Mouse (Mus musculus): ENCODE data around the gene Gm973.

Gene Gm973

DNA sequence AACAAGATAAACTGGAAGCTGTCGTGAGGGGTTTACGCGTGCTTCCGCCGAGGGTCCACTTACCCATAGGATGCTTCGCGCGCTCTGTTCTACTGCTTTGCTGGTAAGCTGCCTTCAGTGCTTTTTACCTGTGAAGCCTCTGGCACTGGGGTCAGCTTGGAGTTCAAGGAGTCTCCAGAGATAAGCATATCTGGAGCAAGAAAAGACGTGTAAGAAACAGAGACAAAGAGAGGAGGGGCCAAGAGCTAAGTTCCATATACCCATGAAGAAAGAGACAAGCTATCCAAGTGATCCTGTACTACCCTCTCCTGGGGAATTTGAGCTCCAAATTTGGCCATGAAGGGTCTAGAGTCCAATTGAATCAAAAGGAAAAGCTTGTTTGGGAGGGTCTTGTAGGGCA lies 24.5 kb upstream of the Gm973 start:
- no peak for DNase-seq (ENCODE audit: inconsistent age in 2 of 2, low spot score in 1 of 2)

DNA sequence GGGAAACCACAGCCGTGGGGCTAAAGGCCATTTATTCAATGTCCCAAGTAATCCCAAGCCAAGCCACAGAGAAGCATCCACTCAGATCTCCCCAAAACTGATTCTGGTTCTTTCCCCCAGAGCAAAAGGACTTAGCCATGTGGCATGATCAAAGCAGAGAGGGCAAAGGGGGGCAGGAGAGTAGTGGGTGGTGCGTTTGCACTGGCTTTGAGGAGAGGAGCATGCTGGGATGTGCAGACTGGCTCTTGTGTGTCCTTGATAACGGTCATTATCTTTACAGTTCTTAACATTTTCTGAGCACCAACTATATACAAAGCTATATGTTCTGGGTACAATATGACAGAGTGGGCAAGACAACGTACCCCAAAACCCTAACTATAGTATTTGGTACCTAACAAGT lies 23.6 kb upstream of the Gm973 start:
- DNase-seq (ENCODE audit: inconsistent age in 2 of 2, low spot score in 1 of 2): no peak

DNA sequence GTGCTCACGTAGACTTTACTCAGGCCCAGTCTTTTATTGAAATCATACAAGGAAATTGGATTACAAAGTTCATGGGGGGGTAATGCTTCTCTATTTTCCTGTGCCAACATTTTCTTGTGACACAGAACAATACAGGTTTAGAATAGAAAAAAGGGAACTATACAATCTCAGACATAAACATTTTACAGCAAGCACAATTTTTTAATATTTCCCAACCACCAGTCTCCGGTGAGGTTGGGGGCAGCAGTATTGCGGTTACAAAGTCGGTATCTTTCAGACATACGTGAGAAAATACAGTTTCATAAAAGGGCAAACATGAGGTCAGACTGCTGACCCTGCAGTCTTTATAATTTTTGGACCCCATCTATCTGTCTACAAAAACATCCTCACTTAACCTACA lies 20.1 kb upstream of the Gm973 start:
- DNase-seq (ENCODE audit: inconsistent age in 2 of 2, low spot score in 1 of 2): no peak

DNA sequence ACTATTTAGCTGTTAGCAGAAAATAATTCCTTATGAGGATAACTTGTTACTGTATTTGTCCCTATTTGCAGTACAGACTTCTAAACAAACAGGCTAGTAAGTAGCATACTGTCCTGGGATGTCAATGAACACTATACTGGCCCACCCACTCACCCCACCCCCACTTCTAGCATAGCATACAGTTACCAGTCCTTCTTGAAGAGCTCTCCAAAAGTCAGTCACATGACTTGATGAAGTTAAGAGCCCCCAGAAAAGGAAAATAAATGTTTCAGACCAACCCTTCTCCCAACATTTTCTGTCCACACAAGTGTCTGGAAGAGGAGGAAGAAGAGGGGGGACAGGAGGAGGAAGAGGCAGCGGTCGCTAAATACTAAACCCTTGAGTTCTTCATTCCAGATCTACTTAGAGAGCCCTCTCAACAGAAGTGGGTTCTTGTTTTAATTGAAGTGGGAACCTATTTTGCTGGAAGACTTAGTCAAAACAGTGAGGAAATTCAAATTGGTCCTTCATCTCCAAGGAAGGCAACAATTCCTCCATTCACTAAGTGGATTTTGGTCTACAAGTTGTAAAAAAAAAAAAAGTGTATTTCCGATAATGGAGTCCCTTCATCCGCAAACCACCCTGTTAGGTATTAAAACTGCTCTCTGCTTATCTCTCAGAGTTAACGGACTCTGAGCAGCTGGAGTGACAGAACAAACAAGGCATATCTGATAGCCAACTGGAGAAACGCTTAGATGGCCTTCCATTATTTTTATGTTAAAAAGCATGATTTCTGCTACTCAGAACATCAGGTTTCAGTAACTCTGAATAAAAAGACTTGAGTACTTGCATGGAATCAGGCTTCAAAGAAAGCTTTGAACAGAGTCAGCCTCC lies 18.1 kb upstream of the Gm973 start:
- no peak for DNase-seq (ENCODE audit: inconsistent age in 2 of 2, low spot score in 1 of 2)

DNA sequence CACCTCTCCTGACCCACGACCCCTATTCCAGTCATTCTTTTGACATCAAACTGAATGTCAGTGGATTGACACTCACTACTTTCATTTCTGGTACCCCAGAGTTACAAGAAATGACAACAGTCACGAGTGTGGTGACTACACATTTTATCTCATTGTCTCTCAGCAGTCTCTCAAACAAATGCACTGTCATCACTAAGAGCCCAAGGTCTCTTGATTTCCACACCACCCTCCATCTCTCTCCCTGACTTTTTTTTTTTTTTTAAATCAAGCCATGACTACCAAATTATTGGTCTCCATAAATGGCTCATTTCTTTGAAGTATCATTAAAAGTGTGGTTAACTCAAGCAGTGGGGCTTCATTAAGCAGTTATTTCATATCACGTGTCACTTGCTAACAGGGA lies 16.7 kb upstream of the Gm973 start:
- peak in 1 of 2 experiments; percentile 50 for DNase-seq (ENCODE audit: inconsistent age in 2 of 2, low spot score in 1 of 2)

DNA sequence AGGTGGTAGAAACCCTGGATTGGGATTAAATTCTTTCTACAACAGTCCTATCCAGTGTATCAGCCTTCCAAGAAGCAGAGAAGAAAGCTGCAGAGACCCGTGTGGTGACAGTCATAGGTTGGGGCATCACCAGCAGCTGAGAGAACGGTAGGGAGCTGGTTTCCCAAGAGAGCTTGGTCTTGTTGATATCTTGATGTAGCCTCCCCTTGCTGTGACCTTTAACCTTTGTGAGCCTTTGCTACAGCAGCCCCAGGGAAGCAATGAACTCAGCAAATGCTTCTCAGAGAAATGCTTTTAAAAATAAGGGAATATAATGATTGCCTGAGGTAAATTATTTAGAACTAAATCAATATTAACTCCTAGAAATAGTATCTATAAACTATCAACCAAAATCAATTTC lies 13.7 kb upstream of the Gm973 start:
- no peak for DNase-seq (ENCODE audit: inconsistent age in 2 of 2, low spot score in 1 of 2)

DNA sequence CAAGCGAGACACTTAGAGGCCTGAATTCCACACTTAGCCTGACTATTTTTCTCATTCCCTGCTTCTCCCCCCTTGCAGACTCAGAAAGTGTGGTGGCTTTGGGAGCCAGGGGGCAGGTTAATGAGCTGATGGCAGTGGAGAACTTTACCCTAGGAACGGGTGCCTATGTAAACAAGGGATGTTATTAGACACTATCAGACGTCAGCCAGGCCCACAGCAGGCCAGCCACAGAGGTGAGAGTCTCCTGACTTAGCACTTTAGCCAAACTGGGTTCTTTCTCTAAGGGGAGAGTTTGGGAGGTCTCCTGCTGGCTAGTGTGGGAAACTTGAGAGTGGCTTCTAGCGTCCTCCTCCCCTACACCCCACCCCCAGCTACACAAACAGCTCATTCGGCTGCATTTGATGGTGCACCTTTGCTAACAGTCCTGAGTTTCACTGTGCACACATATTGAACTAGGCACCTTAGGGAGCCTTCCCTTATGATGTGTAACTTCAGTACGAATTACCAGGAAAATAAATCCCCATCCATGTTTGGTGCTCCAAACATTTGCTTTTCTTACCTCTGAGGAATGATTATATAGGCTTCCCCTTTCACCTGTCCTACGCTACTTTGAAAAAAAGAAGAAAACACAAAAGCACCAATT lies 12.3 kb upstream of the Gm973 start:
- no peak for DNase-seq (ENCODE audit: inconsistent age in 2 of 2, low spot score in 1 of 2)

DNA sequence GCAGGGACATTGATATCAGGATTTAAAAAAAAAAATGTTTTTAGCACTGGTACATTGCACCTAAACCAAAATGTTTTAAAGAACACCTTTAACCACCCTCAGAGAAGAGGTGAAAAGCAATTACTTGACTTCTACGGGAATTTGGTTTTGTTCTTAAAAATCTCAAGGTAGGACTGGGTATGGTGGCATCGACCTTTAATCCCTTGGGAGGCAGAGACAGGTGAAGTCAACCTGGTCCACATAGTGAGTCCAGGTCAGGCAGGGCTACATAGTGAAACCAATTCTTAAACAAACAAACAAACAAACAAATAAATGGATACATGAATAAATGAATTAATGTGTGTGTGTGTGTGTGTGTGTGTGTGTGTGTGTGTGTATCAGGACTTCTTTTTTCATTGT lies 11.8 kb upstream of the Gm973 start:
- no peak for DNase-seq (ENCODE audit: inconsistent age in 2 of 2, low spot score in 1 of 2)

DNA sequence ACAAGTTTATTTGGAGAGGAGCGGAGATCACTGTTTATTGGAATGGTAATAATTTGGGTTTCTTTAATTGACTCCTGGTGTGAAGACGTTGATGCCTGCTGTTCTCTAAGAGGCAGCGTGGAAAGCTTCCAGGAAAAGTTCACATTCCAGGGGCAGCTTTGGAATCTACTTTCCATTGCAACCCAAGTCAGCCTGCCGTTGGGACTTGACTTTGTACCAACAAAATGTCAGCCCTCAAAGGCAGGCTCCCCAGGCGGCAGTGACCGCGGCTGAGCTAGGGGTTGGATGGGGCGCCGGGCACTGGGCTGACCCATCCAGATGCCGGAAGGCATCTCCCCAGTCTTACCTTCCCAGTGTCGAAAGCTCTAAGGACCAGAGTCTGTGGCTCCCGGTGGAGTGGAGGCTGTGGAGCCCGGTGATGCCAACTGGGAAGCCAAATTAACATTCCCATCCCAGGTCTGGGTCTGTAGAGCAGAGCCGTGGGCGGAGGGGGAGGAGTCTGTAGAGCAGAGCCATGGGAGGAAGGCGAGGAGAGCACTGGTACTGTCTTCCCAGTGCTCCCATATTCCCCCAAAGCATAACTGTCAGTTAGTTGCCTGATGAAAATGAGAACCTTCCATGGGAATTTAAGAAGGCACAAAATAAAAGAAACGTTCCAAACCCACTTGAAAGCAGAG lies 7.5 kb upstream of the Gm973 start:
- no peak for DNase-seq (ENCODE audit: inconsistent age in 2 of 2, low spot score in 1 of 2)

DNA sequence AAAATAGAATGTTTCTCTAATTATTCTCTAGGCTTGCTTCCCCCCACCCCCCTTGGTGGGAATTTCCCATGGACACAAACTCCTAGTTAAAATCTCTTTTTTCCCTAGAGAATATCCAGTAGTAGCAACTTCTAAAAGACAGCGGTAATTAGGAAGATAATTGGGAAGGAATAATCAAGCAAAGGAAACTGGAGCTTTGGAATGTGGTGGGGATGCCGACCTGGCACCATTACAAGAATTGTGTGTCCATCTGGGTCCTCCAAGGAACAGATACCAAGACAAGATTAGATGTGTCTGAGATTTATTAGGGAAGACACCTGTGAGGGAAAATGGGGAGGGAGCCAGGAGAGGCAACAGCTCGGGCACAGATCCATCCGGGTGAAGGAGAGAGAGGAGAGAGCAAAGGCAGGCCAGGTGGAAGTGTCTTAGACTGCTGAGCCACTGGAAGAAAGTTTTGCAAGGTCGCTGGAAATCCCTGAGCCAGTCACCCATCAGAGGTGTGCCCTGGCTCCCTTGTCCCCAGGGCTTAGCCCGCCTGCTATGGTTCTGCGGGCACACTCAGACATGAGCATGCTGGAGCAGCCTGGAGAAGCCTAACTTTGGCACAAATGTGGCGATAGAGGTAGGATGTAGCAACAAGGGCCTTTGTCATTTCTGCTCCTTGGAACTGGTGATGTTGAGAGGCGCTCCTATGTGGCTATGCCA lies 4.3 kb upstream of the Gm973 start:
- no peak for DNase-seq (ENCODE audit: inconsistent age in 2 of 2, low spot score in 1 of 2)

DNA sequence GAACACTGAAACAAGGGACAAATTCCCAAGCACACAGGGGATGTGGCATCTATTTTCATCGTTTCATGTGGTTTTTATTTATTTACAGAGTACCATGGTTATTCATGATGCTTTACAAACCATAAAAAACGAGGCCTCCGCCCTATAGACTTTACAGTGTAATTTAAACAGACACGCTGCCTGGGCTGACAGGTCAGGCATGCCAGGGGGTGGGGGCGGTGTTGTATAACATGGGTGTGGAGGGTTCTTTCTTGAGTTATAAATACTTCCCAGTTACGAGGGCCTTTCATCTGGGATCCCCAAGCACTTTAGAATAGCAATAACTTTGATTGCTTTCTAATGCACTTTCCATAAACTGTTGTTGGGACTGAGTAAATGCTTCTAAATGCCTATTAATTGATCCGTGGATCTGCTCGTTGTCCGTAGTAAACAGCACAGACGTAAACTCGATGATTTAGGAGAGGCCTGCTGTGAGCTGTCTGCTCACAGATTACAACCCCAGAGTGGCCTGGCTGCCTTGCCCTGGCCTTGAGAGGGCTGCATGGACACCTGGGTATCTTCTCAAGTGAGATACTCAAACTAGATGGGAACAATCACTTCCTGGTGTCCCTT lies 4.3 kb downstream of the Gm973 start:
- DNase-seq (ENCODE audit: inconsistent age in 2 of 2, low spot score in 1 of 2): no peak

DNA sequence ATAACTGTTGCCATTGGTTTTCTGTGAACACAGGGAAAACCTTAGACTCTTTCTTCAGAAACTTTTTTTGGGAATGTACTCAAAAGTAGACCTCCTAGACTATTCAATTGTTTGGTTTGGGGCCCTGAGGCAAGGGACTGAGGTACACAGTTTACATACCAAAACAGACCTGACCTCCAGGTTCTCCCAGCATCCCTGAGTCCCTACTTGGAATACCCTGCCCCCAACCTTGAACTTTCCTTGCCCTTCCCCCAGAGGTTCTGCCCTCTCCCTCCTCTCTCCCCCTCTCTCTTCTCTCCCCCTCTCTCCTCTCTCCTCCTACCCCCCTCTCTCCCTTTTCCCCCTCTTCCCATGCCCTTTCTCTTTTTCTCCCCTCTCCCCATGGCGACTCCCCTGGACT lies 6.4 kb downstream of the Gm973 start:
- no peak for DNase-seq (ENCODE audit: inconsistent age in 2 of 2, low spot score in 1 of 2)

DNA sequence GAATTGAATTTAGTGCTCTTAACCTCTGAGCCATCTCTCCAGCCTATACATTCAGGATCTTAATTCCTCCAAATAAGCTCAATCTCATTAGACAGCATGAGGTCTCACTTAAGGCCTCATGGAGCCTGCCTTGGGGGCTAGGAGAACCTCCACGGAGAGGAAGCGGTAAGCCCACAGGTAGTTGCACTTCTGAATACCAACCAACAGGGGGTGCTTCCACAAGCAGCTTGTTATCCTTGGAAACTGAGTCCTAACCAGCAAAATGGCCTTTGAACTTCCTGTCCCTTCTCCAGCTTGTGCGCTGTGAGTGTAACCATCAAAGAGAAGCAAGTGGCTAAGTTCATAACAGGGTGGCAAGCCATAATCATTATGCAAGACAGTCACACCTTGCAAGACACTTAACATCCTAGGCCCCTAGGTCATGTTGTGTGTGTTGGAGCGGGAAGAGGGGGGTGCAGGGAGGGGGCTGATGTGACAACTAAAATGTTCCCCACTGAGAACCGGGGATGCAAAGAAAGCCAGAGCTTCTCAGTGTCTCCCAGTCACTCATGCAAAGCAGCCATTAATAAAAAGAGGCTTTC lies 7.4 kb downstream of the Gm973 start:
- no peak for DNase-seq (ENCODE audit: inconsistent age in 2 of 2, low spot score in 1 of 2)

DNA sequence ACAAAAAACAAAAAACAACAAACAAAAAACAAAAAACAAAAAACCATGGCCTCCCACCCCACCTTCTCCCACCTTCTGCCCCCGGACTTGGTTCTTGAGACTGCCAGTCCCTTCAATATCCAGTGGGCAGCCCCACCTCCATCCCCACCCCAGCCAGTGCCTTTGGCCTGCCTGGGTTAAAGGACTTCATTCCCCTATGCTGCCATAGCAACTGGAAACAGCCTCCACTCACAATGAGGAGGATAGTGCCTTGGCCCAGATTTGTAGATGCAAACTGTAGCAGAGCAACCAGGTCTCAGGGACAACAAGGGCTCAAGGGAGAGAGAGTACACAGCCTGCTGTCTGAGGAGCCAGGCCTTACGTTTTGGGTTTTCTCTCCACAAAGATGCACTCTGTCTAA lies 8.0 kb downstream of the Gm973 start:
- peak; percentile 9 to 86 for DNase-seq (ENCODE audit: inconsistent age in 2 of 2, low spot score in 1 of 2)

DNA sequence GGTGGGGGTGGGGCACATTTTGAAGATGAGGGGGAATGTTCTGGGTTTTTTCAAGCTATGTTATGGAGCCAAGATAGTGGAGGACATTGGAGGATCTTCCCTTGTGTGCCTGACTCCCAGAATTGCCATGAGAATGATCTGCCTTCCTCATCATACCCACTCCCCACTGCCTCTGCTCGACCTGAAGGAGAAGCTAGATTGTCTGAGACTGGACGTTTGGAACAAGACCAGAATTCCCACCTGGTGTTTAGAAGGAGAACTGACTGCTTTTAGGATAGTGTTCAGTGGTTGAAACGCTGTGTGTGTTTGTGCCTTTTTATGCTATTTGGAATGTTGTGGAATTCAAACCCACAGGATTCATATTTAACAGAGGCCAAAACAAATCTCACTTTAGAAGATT lies 8.7 kb downstream of the Gm973 start:
- no peak for DNase-seq (ENCODE audit: inconsistent age in 2 of 2, low spot score in 1 of 2)

DNA sequence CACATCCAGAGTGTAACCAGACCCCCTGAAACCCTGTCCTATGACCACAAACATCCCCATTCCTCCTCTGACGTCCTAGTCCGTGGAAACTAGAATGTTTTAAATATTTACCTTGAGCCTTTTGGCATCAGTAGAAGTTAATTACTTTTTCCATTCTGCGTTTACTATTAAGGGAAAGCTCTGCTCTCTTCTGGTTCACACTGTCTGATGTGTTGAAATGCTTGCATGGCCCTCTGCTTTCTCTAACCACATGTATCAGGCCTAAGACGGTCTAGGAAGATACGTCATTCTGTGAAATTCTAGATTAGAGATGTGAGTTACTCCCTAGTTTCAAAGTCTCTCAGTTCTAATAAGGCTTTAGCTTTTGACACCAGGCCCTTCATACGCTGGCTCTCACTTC lies 11.2 kb downstream of the Gm973 start:
- no peak for DNase-seq (ENCODE audit: inconsistent age in 2 of 2, low spot score in 1 of 2)

DNA sequence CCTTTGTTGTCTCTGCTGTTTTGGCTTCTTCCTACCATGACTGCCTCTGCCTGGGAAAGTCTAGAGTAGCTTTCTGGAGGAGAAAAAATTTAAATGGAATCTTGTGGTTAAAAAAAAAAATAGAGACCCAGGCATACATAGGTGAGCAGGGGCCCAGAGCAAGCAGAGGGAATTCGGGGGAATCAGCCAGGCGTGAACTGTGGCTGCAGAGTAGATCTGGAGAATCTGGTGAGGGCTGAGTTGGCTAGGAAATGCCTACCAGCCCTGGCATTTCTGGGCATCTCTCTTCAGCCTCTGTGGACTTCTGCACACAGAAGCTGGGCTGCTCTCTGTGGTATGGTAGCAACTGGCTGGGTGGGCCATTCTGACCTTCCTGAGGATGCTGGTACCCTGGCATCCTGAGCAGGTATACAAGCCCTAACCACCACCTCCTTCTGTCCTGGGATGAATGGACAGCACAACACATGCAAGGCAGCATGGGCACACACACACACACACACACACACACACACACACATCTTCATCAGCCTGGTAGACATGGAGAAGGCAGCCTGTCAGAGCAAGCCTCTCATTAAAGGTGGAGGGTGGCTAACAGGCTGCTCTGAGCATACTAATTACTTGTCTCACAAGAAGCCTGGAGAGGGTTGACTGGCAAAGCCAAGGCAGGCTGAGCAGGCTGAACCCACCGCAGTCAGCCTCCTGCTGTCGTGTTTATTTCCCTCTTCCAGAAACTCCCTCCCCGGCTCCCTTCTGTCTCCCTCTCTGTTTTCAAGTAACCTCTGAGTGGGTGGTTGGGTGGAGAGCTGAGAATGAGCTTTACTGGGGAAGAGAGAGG lies 19.1 kb downstream of the Gm973 start:
- DNase-seq (ENCODE audit: inconsistent age in 2 of 2, low spot score in 1 of 2): no peak

DNA sequence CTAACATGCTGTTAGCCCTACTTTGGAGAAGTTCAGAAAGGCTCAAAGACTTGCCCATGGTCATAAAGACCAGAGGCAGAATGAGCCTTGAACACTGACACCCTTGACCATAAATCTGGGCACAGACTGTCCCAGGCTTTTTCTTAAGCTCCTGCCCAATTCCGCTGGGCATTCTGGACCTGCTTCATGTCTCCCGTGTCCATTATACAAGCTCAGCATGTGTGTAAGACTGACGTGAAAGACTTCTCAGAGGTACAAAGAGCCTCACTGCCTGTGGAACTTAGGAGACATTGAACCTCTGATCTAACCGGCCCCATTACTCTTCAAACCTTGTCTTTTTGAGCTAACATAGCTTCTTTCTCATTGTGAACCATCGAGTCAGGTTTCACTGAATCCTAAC lies 22.3 kb downstream of the Gm973 start:
- no peak for DNase-seq (ENCODE audit: inconsistent age in 2 of 2, low spot score in 1 of 2)

DNA sequence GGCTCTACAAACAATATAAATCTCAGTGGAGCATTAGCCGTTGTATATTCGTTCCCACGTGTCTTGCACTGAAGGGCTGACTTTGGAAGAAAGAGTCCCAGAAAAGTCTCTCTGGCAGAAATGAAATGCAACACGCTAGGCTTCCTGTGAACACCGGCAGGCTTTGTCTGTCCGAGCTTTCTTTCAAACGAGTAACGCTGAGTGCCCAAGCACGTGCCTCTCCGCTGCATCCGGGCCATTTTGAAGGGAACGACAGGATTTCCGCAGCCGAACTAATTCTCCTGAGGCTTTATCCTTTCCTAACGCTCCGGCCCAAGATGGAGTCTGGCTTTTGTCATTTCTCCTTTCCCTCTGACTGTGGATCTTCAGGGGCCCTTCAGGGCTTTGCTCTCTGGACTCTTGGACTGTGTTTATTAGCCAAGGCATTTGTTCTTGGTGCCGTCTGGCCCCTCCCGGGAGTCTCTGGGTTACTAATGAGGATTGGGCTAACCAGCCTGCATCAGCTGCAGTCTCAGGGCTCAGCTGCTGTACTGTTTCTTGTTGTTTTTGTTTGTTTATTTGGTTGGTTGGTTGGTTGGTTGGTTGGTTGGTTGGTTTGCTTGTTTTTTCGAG lies 24.6 kb downstream of the Gm973 start:
- no peak for DNase-seq (ENCODE audit: inconsistent age in 2 of 2, low spot score in 1 of 2)
